8 mouse cellular contexts compared by ENCODE assay signal in genomic region chr10:37136981-37137518, GRCm38 (mm10). TPM values are rescaled to one million over a fixed set of nuclear protein-coding genes. Genes with fewer than 3 reads are reported as not detected.
A peak's percentile ranks its signal among the peaks of the same experiment; 100 is the strongest.
DNase-seq lines count a peak whose midpoint lies in the region; ATAC-seq and TF ChIP-seq lines count a peak whose summit lies in the region.

No protein-coding gene starts in this region.

- peak overlapping the region; percentile 89; the same call in 1 of the 2 replicates for H3K27ac ChIP-seq in CH12.LX (ENCODE audit: insufficient read depth, low read depth)
- H3K27ac ChIP-seq in forebrain, embryonic 11.5 days (ENCODE audit: low read depth, low read length) = peak overlapping the region; percentile 99
- peak overlapping the region; percentile 98 for H3K27ac ChIP-seq in heart, embryonic 16.5 days (ENCODE audit: low read length)
- no peak overlapping the region for H3K27ac ChIP-seq in liver, embryonic 14.5 days
- H3K27ac ChIP-seq in stomach, embryonic 15.5 days = peak overlapping the region; percentile 95

- peak; percentile 10 to 79; a peak in 2 of 4 replicates for TF ChIP-seq CTCF in CH12.LX (conservative IDR thresholded peaks at IDR 0.05 in 1 of 2, IDR thresholded peaks at IDR 0.05 in 1 of 2; ENCODE audit: low read depth in 2 of 2, low read length in 2 of 2)
- TF ChIP-seq CTCF in liver, embryonic 14.5 days (IDR thresholded peaks at IDR 0.05; ENCODE audit: low read depth) = peak; percentile 74

- no peak for TF ChIP-seq POLR2A in CH12.LX (IDR thresholded peaks at IDR 0.05; ENCODE audit: low read depth, low read length)

- no peaks in the 10 kb centered on the region for H3K9me3 ChIP-seq in CH12.LX (replicated peaks; ENCODE audit: low read length)
- H3K9me3 ChIP-seq in forebrain, embryonic 11.5 days (ENCODE audit: control insufficient read depth, low read length) = no peaks in the 10 kb centered on the region
- H3K9me3 ChIP-seq in heart, embryonic 16.5 days (replicated peaks; ENCODE audit: control insufficient read depth, low read length) = no peaks in the 10 kb centered on the region
- H3K9me3 ChIP-seq in liver, embryonic 14.5 days (ENCODE audit: control insufficient read depth, low read length) = no peaks in the 10 kb centered on the region
- H3K9me3 ChIP-seq in stomach, embryonic 15.5 days = no peaks in the 10 kb centered on the region

- TF ChIP-seq EP300 in CH12.LX (IDR thresholded peaks at IDR 0.05; ENCODE audit: low read length) = 0 out of 2 replicates have a peak, but pooled peaks have one; percentile 30
- TF ChIP-seq EP300 in liver, embryonic 14.5 days (IDR thresholded peaks at IDR 0.05; ENCODE audit: low read depth) = no peak

- peaks cover 3 to 12% of the 10 kb centered on the region in 2 experiments; a peak in 3 of 4 replicates for H3K4me1 ChIP-seq in CH12.LX (ENCODE audit: control insufficient read depth in 1 of 2, insufficient read depth in 2 of 2)
- H3K4me1 ChIP-seq in forebrain, embryonic 11.5 days (replicated peaks; ENCODE audit: control insufficient read depth, insufficient read depth, low read length) = peaks cover 4% of the 10 kb centered on the region; the same call in 1 of the 2 replicates
- peaks cover 6% of the 10 kb centered on the region for H3K4me1 ChIP-seq in heart, embryonic 16.5 days (ENCODE audit: control insufficient read depth, insufficient read depth, low read length)
- H3K4me1 ChIP-seq in liver, embryonic 14.5 days (replicated peaks; ENCODE audit: control insufficient read depth in 2 of 2, insufficient read depth in 2 of 2, low read length in 1 of 2) = peaks cover 0 to 4% of the 10 kb centered on the region in 2 experiments; a peak in 1 of 4 replicates
- no peaks in the 10 kb centered on the region for H3K4me1 ChIP-seq in stomach, embryonic 15.5 days

- in situ Hi-C loops in CH12.LX (cut with MboI; ENCODE audit: low pct_ligation_motif_present, low pct_unique_long_range_greater_than_20kb, low sequenced_read_pairs) = loop anchor here (5.0 to 10.0 kb wide), 2 partner anchors 98 to 200 kb away; no protein-coding TSS in a partner anchor

- peaks cover 0 to 15% of the 10 kb centered on the region in 2 experiments for H3K36me3 ChIP-seq in CH12.LX (replicated peaks in 1 of 2; ENCODE audit: control insufficient read depth in 1 of 2, insufficient read depth in 1 of 2, low read length in 1 of 2)
- peaks cover 6% of the 10 kb centered on the region; the same call in 1 of the 2 replicates for H3K36me3 ChIP-seq in forebrain, embryonic 11.5 days (ENCODE audit: control insufficient read depth, insufficient read depth, low read length)
- H3K36me3 ChIP-seq in heart, embryonic 16.5 days (ENCODE audit: control insufficient read depth, insufficient read depth) = peaks cover 11% of the 10 kb centered on the region
- H3K36me3 ChIP-seq in liver, embryonic 14.5 days (replicated peaks; ENCODE audit: control insufficient read depth, insufficient read depth, low read depth) = no peaks in the 10 kb centered on the region
- no peaks in the 10 kb centered on the region for H3K36me3 ChIP-seq in stomach, embryonic 15.5 days

- no peaks in the 10 kb centered on the region for H3K27me3 ChIP-seq in CH12.LX (replicated peaks)
- H3K27me3 ChIP-seq in forebrain, embryonic 11.5 days (ENCODE audit: control insufficient read depth, insufficient read depth, low read length) = no peaks in the 10 kb centered on the region
- H3K27me3 ChIP-seq in heart, embryonic 16.5 days (ENCODE audit: control insufficient read depth, insufficient read depth, low read length) = no peaks in the 10 kb centered on the region
- H3K27me3 ChIP-seq in liver, embryonic 14.5 days (ENCODE audit: control insufficient read depth, insufficient read depth, low read length) = peaks cover 57% of the 10 kb centered on the region
- H3K27me3 ChIP-seq in stomach, embryonic 15.5 days (replicated peaks) = no peaks in the 10 kb centered on the region

- peak overlapping the region; percentile 85 for H3K9ac ChIP-seq in CH12.LX (ENCODE audit: insufficient read depth, low read depth)
- H3K9ac ChIP-seq in forebrain, embryonic 11.5 days (ENCODE audit: low read length) = peak overlapping the region; percentile 99
- peak overlapping the region; percentile 99 for H3K9ac ChIP-seq in heart, embryonic 16.5 days (ENCODE audit: low read length)
- H3K9ac ChIP-seq in liver, embryonic 14.5 days (replicated peaks) = peak overlapping the region; percentile 46
- H3K9ac ChIP-seq in stomach, embryonic 15.5 days = peak overlapping the region; percentile 87

- H3K4me2 ChIP-seq in CH12.LX (ENCODE audit: insufficient read depth, low read depth, poor library complexity, severe bottlenecking) = peak overlapping the region; percentile 33; the same call in 1 of the 2 replicates
- H3K4me2 ChIP-seq in forebrain, embryonic 11.5 days (ENCODE audit: low read depth, low read length, severe bottlenecking) = peak overlapping the region; percentile 60; the same call in 1 of the 2 replicates
- peak overlapping the region; percentile 97 for H3K4me2 ChIP-seq in heart, embryonic 16.5 days (ENCODE audit: low read depth, low read length)
- H3K4me2 ChIP-seq in liver, embryonic 14.5 days (ENCODE audit: low read depth) = peak overlapping the region; percentile 73
- H3K4me2 ChIP-seq in stomach, embryonic 15.5 days = peak overlapping the region; percentile 89

- peak overlapping the region; percentile 81 to 99 (median 86) for H3K4me3 ChIP-seq in CH12.LX (replicated peaks in 1 of 3; ENCODE audit: low read depth in 2 of 3, low read length in 2 of 3, poor library complexity in 1 of 3)
- H3K4me3 ChIP-seq in forebrain, embryonic 11.5 days (ENCODE audit: low read depth, low read length) = peak overlapping the region; percentile 80
- H3K4me3 ChIP-seq in heart, embryonic 16.5 days (ENCODE audit: low read length) = peak overlapping the region; percentile 99
- H3K4me3 ChIP-seq in liver, embryonic 14.5 days (ENCODE audit: insufficient read depth in 1 of 2, low read depth in 2 of 2, low read length in 2 of 2) = peak overlapping the region; percentile 63 to 68
- H3K4me3 ChIP-seq in stomach, embryonic 15.5 days (replicated peaks) = peak overlapping the region; percentile 72

- peak; percentile 92 for DNase-seq in CH12.LX (ENCODE audit: extremely low read depth)
- DNase-seq in c-Kit-positive CD71-negative TER-119-negative erythroid progenitor cells, embryonic 14.5 days (ENCODE audit: low read depth) = peak; percentile 61
- DNase-seq in forebrain, embryonic 11.5 days (ENCODE audit: low spot score) = peak; percentile 95
- DNase-seq in kidney, postnatal 36 days = peak; percentile 87 to 94
- peak; percentile 37 to 58 (median 58) for DNase-seq in liver, embryonic 14.5 days (ENCODE audit: low read depth in 3 of 3, low spot score in 3 of 3)
- DNase-seq in neural tube, embryonic 10.5 days (ENCODE audit: extremely low spot score, low spot score) = peak; percentile 90

- peak; percentile 55 for ATAC-seq in forebrain, embryonic 11.5 days (replicated peaks; ENCODE audit: low FRiP score)
- peak; percentile 78 for ATAC-seq in heart, embryonic 16.5 days (replicated peaks; ENCODE audit: extremely low read depth, insufficient read depth, low FRiP score)
- ATAC-seq in liver, embryonic 14.5 days (ENCODE audit: insufficient read depth) = peak; percentile 74
- ATAC-seq in stomach, embryonic 15.5 days (ENCODE audit: insufficient read depth, low FRiP score, low read depth) = peak; percentile 86

- WGBS in forebrain, embryonic 11.5 days = 0% methylated on average over 49 of the region's 49 CpGs
- under 1% methylated on average over 38 of the region's 49 CpGs for WGBS in heart, embryonic 16.5 days
- WGBS in liver, embryonic 14.5 days (ENCODE audit: insufficient replicate concordance) = under 1% methylated on average over 49 of the region's 49 CpGs
- under 1% methylated on average over 45 of the region's 49 CpGs for WGBS in stomach, embryonic 15.5 days

- TF ChIP-seq RAD21 in CH12.LX (IDR thresholded peaks at IDR 0.05; ENCODE audit: low read depth, low read length) = peak; percentile 83

- dilution Hi-C loops in CH12.LX (cut with MboI; ENCODE audit: extremely low pct_ligation_motif_present, extremely low pct_unique_long_range_greater_than_20kb, low sequenced_read_pairs) = no loop called here

- peaks cover 30% of the 10 kb centered on the region for H3K79me2 ChIP-seq in CH12.LX (replicated peaks; ENCODE audit: control insufficient read depth, extremely low read depth, insufficient read depth, poor library complexity, severe bottlenecking)

TF ChIP-seq in CH12.LX, 34 proteins besides CTCF, POLR2A, EP300 and RAD21 (continues in another document):
- peak; percentile 83 for TF ChIP-seq MEF2A (IDR thresholded peaks at IDR 0.05; ENCODE audit: borderline replicate concordance, low read depth, low read length)
- TF ChIP-seq HCFC1 (IDR thresholded peaks at IDR 0.05; ENCODE audit: low read depth, low read length) = no peak
- 0 out of 2 replicates have a peak, but pooled peaks have one; percentile 22 for TF ChIP-seq MAFK (IDR thresholded peaks at IDR 0.05; ENCODE audit: insufficient replicate concordance, low read length)
- TF ChIP-seq E2F4 (IDR thresholded peaks at IDR 0.05; ENCODE audit: insufficient replicate concordance, low read depth, low read length) = no peak
- TF ChIP-seq MAX (IDR thresholded peaks at IDR 0.05; ENCODE audit: low read length) = no peak
- TF ChIP-seq JUN (IDR thresholded peaks at IDR 0.05; ENCODE audit: insufficient read depth, low read depth, low read length) = no peak
- TF ChIP-seq MYC (IDR thresholded peaks at IDR 0.05; ENCODE audit: low read depth, low read length) = no peak
- TF ChIP-seq JUND (conservative IDR thresholded peaks at IDR 0.05; ENCODE audit: low read depth, low read length) = no peak
- TF ChIP-seq TBP (conservative IDR thresholded peaks at IDR 0.05; ENCODE audit: low read depth, low read length) = 0 out of 2 replicates have a peak, but pooled peaks have one; percentile 10
- peak; percentile 84 for TF ChIP-seq IRF4 (IDR thresholded peaks at IDR 0.05; ENCODE audit: low read depth, low read length)
- no peak for TF ChIP-seq GABPA (IDR thresholded peaks at IDR 0.05; ENCODE audit: insufficient replicate concordance, low read depth, low read length)
- no peak for TF ChIP-seq USF2 (conservative IDR thresholded peaks at IDR 0.05; ENCODE audit: low read depth, low read length)
- TF ChIP-seq SMC3 (IDR thresholded peaks at IDR 0.05; ENCODE audit: low read depth, low read length) = peak; percentile 77
- TF ChIP-seq ZKSCAN1 (IDR thresholded peaks at IDR 0.05; ENCODE audit: borderline replicate concordance, low read depth, low read length) = no peak

RNA-seq across cellular contexts. Expression of gene Marcks, which starts 1.7 kb away (rescaled TPM):
- 15.3 and 16.9 TPM in 2 replicates for total RNA-seq in CH12.LX (2012; rRNA removed)
- total RNA-seq in CH12.LX (2014; rRNA removed) = 78.4 and 80.7 TPM in 2 replicates
- polyA plus RNA-seq in CH12.LX (2012; ENCODE audit: insufficient read length, low read depth) = 57.3 and 74.2 TPM in 2 replicates
- polyA plus RNA-seq in forebrain, embryonic 11.5 days (2014; fragmentation: Nextera tagmentation; extraction: Ambion mirVana) = 314 and 331 TPM in 2 replicates
- 37.6 and 42.2 TPM in 2 replicates for polyA plus RNA-seq in heart, embryonic 16.5 days (2015; fragmentation: Nextera tagmentation; extraction: Ambion mirVana)
- polyA plus RNA-seq in liver, embryonic 14.5 days (2012; rRNA removed) = 12.1 and 16.3 TPM in 2 replicates
- 22.2 and 22.3 TPM in 2 replicates for polyA plus RNA-seq in liver, embryonic 14.5 days (2014; fragmentation: Nextera tagmentation; extraction: Ambion mirVana)
- polyA plus RNA-seq in stomach, embryonic 15.5 days (2015; fragmentation: Nextera tagmentation; extraction: Ambion mirVana) = 103 and 105 TPM in 2 replicates

Comparison
In these comparisons a context has a peak if more than half of its experiments do, and no peak if none do; other contexts are left out.
1. H3K4me2 ChIP-seq: peak in every context shown above with its lines; median percentile 97 in heart, embryonic 16.5 days; 89 in stomach, embryonic 15.5 days; 73 in liver, embryonic 14.5 days; 60 in forebrain, embryonic 11.5 days; 33 in CH12.LX.
2. H3K9ac ChIP-seq: peak in every context shown above with its lines; median percentile 99 in forebrain, embryonic 11.5 days; 99 in heart, embryonic 16.5 days; 87 in stomach, embryonic 15.5 days; 85 in CH12.LX; 46 in liver, embryonic 14.5 days.